Mouse (Mus musculus): ENCODE measurements at regions not wholly inside any gene's neighbourhood (a gene's known extent, or its start where the extent isn't known, plus 50 kb on each side); places are given as distances from the start of the nearest gene placed in this dataset.

DNA sequence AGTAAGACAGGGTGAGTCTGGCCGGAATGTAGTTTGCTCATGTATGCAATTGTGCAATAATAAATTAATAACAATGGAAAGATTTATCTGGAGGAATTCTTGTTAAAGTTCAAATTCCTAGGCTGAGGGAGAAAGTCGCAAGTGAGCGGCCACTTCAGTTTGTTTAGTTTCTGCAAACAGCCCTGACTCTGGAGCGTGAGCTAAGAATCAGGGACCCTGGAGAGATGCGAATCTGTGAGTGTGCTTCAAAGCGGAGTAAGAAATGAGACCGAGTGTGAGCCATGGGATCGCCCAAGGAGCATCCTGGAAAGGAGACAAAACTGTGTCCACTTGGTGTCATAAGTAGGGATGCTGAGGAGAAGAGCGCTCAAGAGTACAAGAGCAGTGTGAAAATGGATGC is 104.2 kb upstream of the Lrig3 start:
- TF ChIP-seq CTCF (conservative IDR thresholded peaks at IDR 0.05 in 1 of 2, IDR thresholded peaks at IDR 0.05 in 1 of 2; ENCODE audit: low read depth in 2 of 2, low read length in 2 of 2) (no peak), POLR2AphosphoS2 (IDR thresholded peaks at IDR 0.05; ENCODE audit: low read depth, low read length) (no peak), RCOR1 (conservative IDR thresholded peaks at IDR 0.05; ENCODE audit: low read depth, low read length) (no peak), E2F4 (IDR thresholded peaks at IDR 0.05; ENCODE audit: insufficient replicate concordance, low read depth, low read length) (no peak), TCF12 (IDR thresholded peaks at IDR 0.05; ENCODE audit: low read depth, low read length) (no peak), EP300 (IDR thresholded peaks at IDR 0.05; ENCODE audit: low read length) (no peak), NELFE (IDR thresholded peaks at IDR 0.05; ENCODE audit: low read depth, low read length) (no peak), POLR2A (IDR thresholded peaks at IDR 0.05; ENCODE audit: low read depth, low read length) (no peak), GABPA (IDR thresholded peaks at IDR 0.05; ENCODE audit: insufficient replicate concordance, low read depth, low read length) (no peak)

Measured in CH12.LX (cell line).